Mouse (Mus musculus): ENCODE results near the gene Hepacam. TPM values are rescaled to one million over a fixed set of nuclear protein-coding genes. Genes with fewer than 3 reads are reported as not detected.

Hepacam gene
- polyA plus RNA-seq, 1 experiment from 2014 or later = not detected

- H3K4me1 ChIP-seq = peaks cover 8% of the 10 kb centered on the region
- no peak overlapping the region for H3K27ac ChIP-seq
- H3K9ac ChIP-seq = no peak overlapping the region
- no peaks in the 10 kb centered on the region for H3K9me3 ChIP-seq
- no peak overlapping the region for H3K4me2 ChIP-seq (replicated peaks)
- no peaks in the 10 kb centered on the region for H3K36me3 ChIP-seq
- no peak overlapping the region for H3K4me3 ChIP-seq
- no peak for ATAC-seq (ENCODE audit: insufficient number of reproducible peaks, insufficient read depth, low FRiP score, low TSS enrichment)
- no peaks in the 10 kb centered on the region for H3K27me3 ChIP-seq
Measured at GRCm38 (mm10) chr9:37362084-37362483, 5.1 kb upstream of the Hepacam start.

GRCm38 (mm10) chr9:37362881-37363280 lies 4.3 kb upstream of the Hepacam start:
- no peaks in the 10 kb centered on the region for H3K27me3 ChIP-seq
- no peaks in the 10 kb centered on the region for H3K36me3 ChIP-seq
- WGBS = 46% methylated on average over 1 of the region's 1 CpGs
- no peak for ATAC-seq (ENCODE audit: insufficient number of reproducible peaks, insufficient read depth, low FRiP score, low TSS enrichment)
- no peaks in the 10 kb centered on the region for H3K9me3 ChIP-seq
- H3K4me3 ChIP-seq = no peak overlapping the region
- H3K9ac ChIP-seq = no peak overlapping the region
- H3K4me1 ChIP-seq = peaks cover 8% of the 10 kb centered on the region
- H3K27ac ChIP-seq = no peak overlapping the region
- H3K4me2 ChIP-seq (replicated peaks) = no peak overlapping the region

GRCm38 (mm10) chr9:37363551-37363950 lies 3.6 kb upstream of the Hepacam start:
- WGBS = 68% methylated on average over 3 of the region's 3 CpGs

GRCm38 (mm10) chr9:37364392-37364791 lies 2.8 kb upstream of the Hepacam start:
- no peak overlapping the region for H3K9ac ChIP-seq
- no peaks in the 10 kb centered on the region for H3K9me3 ChIP-seq
- no peaks in the 10 kb centered on the region for H3K36me3 ChIP-seq
- WGBS = 88% methylated on average over 3 of the region's 3 CpGs
- no peak overlapping the region for H3K4me3 ChIP-seq
- H3K4me1 ChIP-seq = peaks cover 5% of the 10 kb centered on the region
- H3K27me3 ChIP-seq = no peaks in the 10 kb centered on the region
- ATAC-seq (ENCODE audit: insufficient number of reproducible peaks, insufficient read depth, low FRiP score, low TSS enrichment) = no peak
- no peak overlapping the region for H3K4me2 ChIP-seq (replicated peaks)
- H3K27ac ChIP-seq = no peak overlapping the region

More at GRCm38 (mm10) chr9:37363551-37363950, 3.6 kb upstream of the Hepacam start:
- no peak overlapping the region for H3K27ac ChIP-seq
- H3K4me1 ChIP-seq = peaks cover 8% of the 10 kb centered on the region
- no peaks in the 10 kb centered on the region for H3K9me3 ChIP-seq
- H3K27me3 ChIP-seq = no peaks in the 10 kb centered on the region
- ATAC-seq (ENCODE audit: insufficient number of reproducible peaks, insufficient read depth, low FRiP score, low TSS enrichment) = no peak
- no peaks in the 10 kb centered on the region for H3K36me3 ChIP-seq
- H3K4me2 ChIP-seq (replicated peaks) = no peak overlapping the region
- no peak overlapping the region for H3K4me3 ChIP-seq
- no peak overlapping the region for H3K9ac ChIP-seq

- ATAC-seq (ENCODE audit: insufficient number of reproducible peaks, insufficient read depth, low FRiP score, low TSS enrichment) = no peak
- 66% methylated on average over 5 of the region's 5 CpGs for WGBS
- H3K27ac ChIP-seq = no peak overlapping the region
- H3K4me2 ChIP-seq (replicated peaks) = no peak overlapping the region
- H3K36me3 ChIP-seq = no peaks in the 10 kb centered on the region
- no peak overlapping the region for H3K9ac ChIP-seq
- H3K9me3 ChIP-seq = no peaks in the 10 kb centered on the region
- no peaks in the 10 kb centered on the region for H3K27me3 ChIP-seq
- no peak overlapping the region for H3K4me3 ChIP-seq
- no peaks in the 10 kb centered on the region for H3K4me1 ChIP-seq
Measured at GRCm38 (mm10) chr9:37365706-37366105, 1.4 kb upstream of the Hepacam start.

GRCm38 (mm10) chr9:37368081-37368830 lies 1.1 kb downstream of the Hepacam start:
- Histone ChIP-seq H3K4me2 (replicated peaks) (no peak overlapping the region), H3K27ac (no peak overlapping the region), H3K36me3 (no peaks in the 10 kb centered on the region), H3K27me3 (no peaks in the 10 kb centered on the region), H3K4me3 (no peak overlapping the region), H3K4me1 (no peaks in the 10 kb centered on the region), H3K9me3 (no peaks in the 10 kb centered on the region), H3K9ac (no peak overlapping the region)
- ATAC-seq (ENCODE audit: insufficient number of reproducible peaks, insufficient read depth, low FRiP score, low TSS enrichment) = no peak
- 77% methylated on average over 11 of the region's 11 CpGs for WGBS

GRCm38 (mm10) chr9:37368860-37369259 lies 1.7 kb downstream of the Hepacam start:
- H3K4me1 ChIP-seq = no peaks in the 10 kb centered on the region
- H3K36me3 ChIP-seq = no peaks in the 10 kb centered on the region
- no peaks in the 10 kb centered on the region for H3K9me3 ChIP-seq
- 82% methylated on average over 8 of the region's 8 CpGs for WGBS
- no peak overlapping the region for H3K9ac ChIP-seq
- no peak for ATAC-seq (ENCODE audit: insufficient number of reproducible peaks, insufficient read depth, low FRiP score, low TSS enrichment)
- H3K4me2 ChIP-seq (replicated peaks) = no peak overlapping the region
- no peaks in the 10 kb centered on the region for H3K27me3 ChIP-seq
- H3K4me3 ChIP-seq = no peak overlapping the region
- no peak overlapping the region for H3K27ac ChIP-seq

- no peaks in the 10 kb centered on the region for H3K27me3 ChIP-seq
- WGBS = 88% methylated on average over 7 of the region's 7 CpGs
- H3K4me2 ChIP-seq (replicated peaks) = no peak overlapping the region
- H3K4me3 ChIP-seq = no peak overlapping the region
- H3K36me3 ChIP-seq = no peaks in the 10 kb centered on the region
- no peak overlapping the region for H3K27ac ChIP-seq
- ATAC-seq (ENCODE audit: insufficient number of reproducible peaks, insufficient read depth, low FRiP score, low TSS enrichment) = no peak
- no peaks in the 10 kb centered on the region for H3K4me1 ChIP-seq
- H3K9me3 ChIP-seq = no peaks in the 10 kb centered on the region
- no peak overlapping the region for H3K9ac ChIP-seq
Measured at GRCm38 (mm10) chr9:37371232-37371801, 4.2 kb downstream of the Hepacam start.

- Histone ChIP-seq H3K4me2 (replicated peaks) (no peak overlapping the region), H3K27ac (no peak overlapping the region), H3K9ac (no peak overlapping the region), H3K27me3 (no peaks in the 10 kb centered on the region), H3K4me1 (no peaks in the 10 kb centered on the region), H3K9me3 (no peaks in the 10 kb centered on the region), H3K4me3 (no peak overlapping the region), H3K36me3 (no peaks in the 10 kb centered on the region)
- WGBS = 89% methylated on average over 5 of the region's 5 CpGs
- ATAC-seq (ENCODE audit: insufficient number of reproducible peaks, insufficient read depth, low FRiP score, low TSS enrichment) = no peak
Measured at GRCm38 (mm10) chr9:37375718-37376117, 8.6 kb downstream of the Hepacam start.

GRCm38 (mm10) chr9:37383161-37383560 lies 16.0 kb downstream of the Hepacam start:
- Histone ChIP-seq H3K4me1 (no peaks in the 10 kb centered on the region), H3K27ac (no peak overlapping the region), H3K36me3 (no peaks in the 10 kb centered on the region), H3K4me2 (replicated peaks) (no peak overlapping the region), H3K9ac (no peak overlapping the region), H3K4me3 (no peak overlapping the region), H3K27me3 (peaks cover 30% of the 10 kb centered on the region), H3K9me3 (no peaks in the 10 kb centered on the region)
- WGBS = 87% methylated on average over 6 of the region's 6 CpGs
- ATAC-seq (ENCODE audit: insufficient number of reproducible peaks, insufficient read depth, low FRiP score, low TSS enrichment) = no peak

- peak overlapping the region; percentile 37 for H3K4me3 ChIP-seq
- 7% methylated on average over 49 of the region's 54 CpGs for WGBS
- no peaks in the 10 kb centered on the region for H3K9me3 ChIP-seq
- H3K9ac ChIP-seq = peak overlapping the region; percentile 56
- ATAC-seq (ENCODE audit: insufficient number of reproducible peaks, insufficient read depth, low FRiP score, low TSS enrichment) = peak; percentile 67
- H3K27ac ChIP-seq = no peak overlapping the region
- H3K4me2 ChIP-seq (replicated peaks) = peak overlapping the region; percentile 77
- H3K27me3 ChIP-seq = peaks cover 30% of the 10 kb centered on the region
- no peaks in the 10 kb centered on the region for H3K4me1 ChIP-seq
- no peaks in the 10 kb centered on the region for H3K36me3 ChIP-seq
Measured at GRCm38 (mm10) chr9:37384284-37385182, 17.4 kb downstream of the Hepacam start.

GRCm38 (mm10) chr9:37390891-37391290 lies 23.7 kb downstream of the Hepacam start:
- WGBS = 69% methylated on average over 2 of the region's 2 CpGs
- H3K4me1 ChIP-seq = no peaks in the 10 kb centered on the region
- no peaks in the 10 kb centered on the region for H3K36me3 ChIP-seq
- peaks cover 3% of the 10 kb centered on the region for H3K27me3 ChIP-seq
- no peak overlapping the region for H3K4me3 ChIP-seq
- no peak overlapping the region for H3K27ac ChIP-seq
- H3K9me3 ChIP-seq = no peaks in the 10 kb centered on the region
- no peak overlapping the region for H3K4me2 ChIP-seq (replicated peaks)
- H3K9ac ChIP-seq = no peak overlapping the region
- no peak for ATAC-seq (ENCODE audit: insufficient number of reproducible peaks, insufficient read depth, low FRiP score, low TSS enrichment)
